Mouse (Mus musculus): ENCODE results near the gene Otop2.

Otop2 gene

DNA sequence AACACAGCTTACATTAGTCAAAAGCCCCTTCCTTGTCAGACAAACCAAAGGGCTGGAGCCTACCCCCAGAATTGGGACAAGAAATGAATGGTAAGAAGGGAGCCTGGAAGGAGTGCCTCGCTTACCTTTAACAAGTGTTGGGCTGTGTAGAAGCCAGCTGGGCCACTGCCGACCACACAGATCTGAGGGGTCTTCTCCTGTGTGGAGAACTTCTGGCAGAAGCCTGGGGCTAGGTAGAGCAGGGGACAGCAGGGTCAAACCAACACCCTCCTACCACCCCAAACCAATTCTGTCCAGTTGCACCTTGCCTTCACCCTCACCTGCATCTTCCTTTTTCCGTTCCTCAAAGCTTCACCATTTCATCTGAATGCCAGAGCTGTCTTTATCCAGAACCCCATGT, 31.0 kb upstream of the Otop2 start:
- no peak for DNase-seq (ENCODE audit: low spot score)

DNA sequence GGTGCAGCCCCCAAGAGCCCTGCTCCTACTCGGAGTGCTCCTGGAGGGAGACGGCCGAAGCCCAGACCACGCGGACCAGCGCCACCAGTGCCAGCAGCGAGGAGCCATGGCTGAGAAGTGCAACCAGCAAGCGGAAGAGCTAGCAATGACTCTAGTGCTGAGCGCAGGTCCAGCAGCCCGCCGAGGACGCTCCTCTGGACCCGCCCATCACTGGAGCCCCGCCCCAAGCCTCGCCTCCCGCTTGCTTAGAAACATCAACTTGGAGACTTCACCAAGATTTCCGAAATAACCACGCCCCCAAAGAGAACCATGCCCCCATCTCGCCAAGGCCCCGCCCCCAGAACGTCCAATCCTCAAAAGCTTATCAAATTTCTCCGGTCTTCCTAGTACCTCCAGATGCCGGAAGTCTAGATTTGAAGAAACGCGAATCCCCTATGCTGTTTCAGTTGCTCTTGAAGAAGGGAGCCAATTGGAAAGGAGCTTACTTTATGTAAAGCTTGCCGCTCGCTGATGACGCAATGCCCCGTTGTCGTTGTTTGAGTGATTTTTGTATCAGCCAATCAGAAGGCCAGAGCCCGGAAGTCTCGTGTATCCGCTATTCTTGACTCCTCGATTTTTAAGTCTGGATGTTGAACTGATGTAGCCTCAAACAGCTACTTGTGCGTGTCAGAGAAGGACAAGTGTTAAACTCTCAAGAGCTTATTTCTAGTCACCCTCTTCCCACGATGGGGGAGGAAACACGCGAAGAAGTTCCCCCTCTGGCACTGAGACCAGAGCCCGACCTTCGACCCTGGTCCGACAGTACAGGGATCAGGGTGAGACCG, 30.0 kb upstream of the Otop2 start, which contains the start of gene Fdxr:
Gene Fdxr, minus strand, starts transcription at position 271 of the 824 bp plus-strand sequence.
- peak; percentile 100 for DNase-seq (ENCODE audit: low spot score)

DNA sequence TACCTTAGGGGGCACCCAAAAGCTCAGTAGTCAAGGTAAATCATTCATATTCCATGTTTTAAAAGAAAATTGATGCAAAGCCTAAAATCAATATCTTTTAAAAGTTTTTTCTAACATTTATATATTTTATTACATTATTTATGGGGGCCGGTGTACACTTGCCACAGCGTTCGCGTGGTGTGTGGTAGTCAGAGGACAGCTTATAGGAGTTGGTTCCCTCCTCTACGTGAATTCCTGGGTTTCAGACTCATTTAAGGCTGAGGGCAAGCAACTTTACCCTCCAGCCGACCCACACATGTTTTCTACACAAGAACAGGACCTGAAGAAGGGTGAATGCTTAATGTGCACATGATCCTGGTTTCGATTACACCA, 29.4 kb upstream of the Otop2 start:
- DNase-seq (ENCODE audit: low spot score) = no peak

DNA sequence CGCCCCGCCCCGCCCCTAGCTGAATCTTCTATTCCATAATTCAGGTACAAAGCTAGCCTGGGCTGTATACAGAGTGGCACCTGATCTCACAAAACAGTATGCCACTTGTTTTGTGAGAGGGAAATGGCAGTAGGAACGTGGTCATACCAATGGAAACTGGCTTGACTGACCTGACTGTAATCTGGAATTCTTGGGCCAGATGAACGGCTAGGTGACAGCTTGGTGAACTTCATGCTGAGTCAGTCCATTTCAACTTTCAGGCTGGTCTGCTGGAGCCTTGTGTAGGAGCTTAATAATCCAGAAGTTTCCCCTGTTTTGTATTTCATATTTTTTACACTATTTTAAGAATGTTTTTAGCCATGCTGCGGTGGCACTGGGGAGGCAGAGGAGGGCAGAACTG, 28.8 kb upstream of the Otop2 start:
- DNase-seq (ENCODE audit: low spot score) = no peak

- DNase-seq (ENCODE audit: low spot score) = no peak
Observed at GRCm38 (mm10) chr11:115279726-115280125, 27.2 kb upstream of the Otop2 start.

DNA sequence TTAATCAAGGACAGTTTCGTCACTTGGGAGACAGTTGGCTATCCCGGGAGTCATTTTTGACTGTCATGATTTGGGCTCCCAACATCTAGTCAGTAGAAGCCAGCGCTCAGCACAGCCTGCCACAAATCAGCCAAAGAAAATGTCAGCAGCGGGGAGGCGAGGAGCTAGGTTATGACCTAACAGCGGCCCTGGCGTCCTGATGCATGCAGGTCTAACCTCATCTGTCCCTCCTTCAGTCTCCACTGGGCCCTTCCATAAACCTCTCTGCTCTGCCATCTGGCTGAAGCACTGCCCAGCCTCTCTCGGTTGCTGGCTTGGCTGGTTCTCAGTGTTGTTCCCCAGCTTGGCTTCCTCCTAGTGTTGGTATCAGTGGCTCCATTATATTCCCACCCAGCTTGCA, 24.7 kb upstream of the Otop2 start:
- DNase-seq (ENCODE audit: low spot score) = no peak

GRCm38 (mm10) chr11:115282723-115283485, 24.1 kb upstream of the Otop2 start:
- DNase-seq (ENCODE audit: low spot score) = no peak

- no peak for DNase-seq (ENCODE audit: low spot score)
Observed at GRCm38 (mm10) chr11:115283486-115283765, 23.5 kb upstream of the Otop2 start.

DNA sequence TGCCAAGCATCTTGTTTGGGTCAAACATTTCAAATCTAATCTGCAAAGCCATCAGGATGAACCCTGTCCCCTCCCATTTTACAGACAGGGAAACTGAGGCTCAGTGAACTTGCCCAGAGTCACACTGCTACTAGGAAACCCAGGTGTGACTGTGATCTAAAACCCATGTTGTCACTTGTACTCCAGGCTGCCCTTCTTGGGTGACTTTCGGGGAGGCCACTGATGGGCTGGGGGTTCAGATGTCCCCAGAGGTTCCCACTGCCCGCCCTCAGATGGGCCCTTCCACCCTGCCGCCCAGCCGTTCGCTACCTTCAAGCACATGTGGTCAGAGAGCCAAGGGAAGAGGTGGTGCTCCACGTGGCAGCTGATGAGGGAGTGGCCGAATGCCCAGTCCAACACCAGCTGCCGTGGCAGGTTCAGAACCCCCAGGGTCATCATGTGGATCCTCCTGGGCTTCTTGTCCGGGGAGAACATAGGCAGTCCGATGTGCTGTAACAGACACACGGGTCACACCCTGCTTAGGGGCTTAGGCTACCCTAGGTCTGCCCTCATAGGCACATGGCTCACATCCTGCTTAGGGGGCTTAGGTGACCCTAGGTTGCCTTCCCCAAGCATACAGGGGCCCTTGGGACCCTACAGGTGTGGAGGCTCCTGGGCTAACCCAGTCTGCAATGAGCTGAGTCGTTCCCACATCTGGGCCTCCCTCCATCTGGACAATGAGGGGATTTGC, 22.9 kb upstream of the Otop2 start:
- DNase-seq (ENCODE audit: low spot score) = no peak

DNA sequence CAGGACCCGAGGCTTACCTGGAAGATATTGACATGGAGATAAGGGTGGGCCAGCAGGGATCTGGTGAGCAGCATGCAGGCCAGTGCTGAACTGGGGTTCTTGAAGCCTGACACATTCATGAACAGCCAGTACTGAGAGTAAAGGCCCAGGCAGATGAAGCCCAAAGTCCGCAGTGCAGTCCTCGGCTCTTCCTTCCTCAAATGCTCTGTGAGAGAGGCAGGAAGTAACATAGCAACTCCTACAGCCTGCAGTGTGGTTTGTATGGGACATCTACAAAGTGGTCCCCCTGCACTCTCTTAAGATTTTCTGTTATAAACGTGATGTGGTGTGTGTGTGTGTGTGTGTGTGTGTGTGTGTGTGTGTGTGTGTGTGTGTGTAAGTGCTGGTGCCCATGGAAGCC, 21.7 kb upstream of the Otop2 start:
- DNase-seq (ENCODE audit: low spot score) = no peak

DNA sequence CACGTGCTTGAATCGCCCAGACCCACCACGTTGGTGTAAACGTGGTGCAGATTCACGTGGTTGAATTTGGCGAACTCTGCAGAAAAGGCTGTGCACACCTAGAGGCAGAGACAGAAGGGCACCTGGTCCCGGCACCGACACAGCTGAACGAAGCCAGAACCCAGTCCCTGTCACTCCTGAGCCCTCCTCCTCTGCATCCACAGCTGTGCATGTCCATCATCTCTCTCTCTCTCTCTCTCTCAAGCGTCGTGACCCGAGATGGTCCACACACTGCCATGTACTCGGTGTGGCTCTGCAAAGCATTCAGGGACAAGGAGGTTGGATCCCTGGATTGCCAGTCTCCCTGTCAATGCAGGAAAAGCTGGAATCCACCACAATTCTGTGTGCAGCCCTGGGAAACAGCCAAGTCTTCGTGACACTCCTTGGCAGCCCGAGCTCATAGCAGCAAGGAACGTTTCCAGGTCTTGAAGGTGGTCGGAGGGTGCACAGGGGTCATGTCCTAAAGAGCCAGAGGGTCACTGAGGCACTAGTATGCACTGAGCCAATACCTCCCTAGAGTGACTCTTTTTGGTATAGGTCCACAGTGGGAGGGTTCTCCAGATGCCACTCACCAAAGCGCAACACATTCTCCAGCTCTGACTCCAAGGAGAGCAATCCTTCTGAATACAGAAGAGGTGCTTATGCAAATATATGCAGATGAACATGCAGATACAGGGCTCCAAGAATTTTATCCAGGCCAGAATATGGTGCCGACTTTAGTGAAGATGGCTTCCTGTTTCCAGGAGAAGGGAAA, 20.6 kb upstream of the Otop2 start:
- DNase-seq (ENCODE audit: low spot score) = no peak

GRCm38 (mm10) chr11:115287386-115287785, 19.6 kb upstream of the Otop2 start:
- no peak for DNase-seq (ENCODE audit: low spot score)

DNA sequence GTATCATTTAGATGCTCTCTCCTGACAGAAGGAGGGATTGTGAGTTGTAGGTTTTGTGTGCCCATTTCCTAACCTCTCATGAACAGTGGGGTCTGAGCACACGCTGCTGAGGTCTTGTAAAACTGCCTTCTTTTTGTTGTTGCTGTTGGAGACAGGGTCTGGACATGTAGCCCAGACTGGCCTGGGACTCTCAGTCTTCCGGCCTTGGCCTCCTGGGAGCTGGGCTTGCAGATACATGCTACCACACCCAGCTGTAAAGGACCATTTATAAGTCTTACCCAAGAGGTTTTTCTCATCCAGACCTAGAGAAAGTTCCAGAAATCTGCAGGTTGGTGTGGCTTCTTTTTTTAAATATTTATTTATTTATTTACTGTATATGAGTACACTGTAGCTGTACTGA, 18.7 kb upstream of the Otop2 start:
- DNase-seq (ENCODE audit: low spot score) = no peak

- peak; percentile 72 for DNase-seq (ENCODE audit: low spot score)
Observed at GRCm38 (mm10) chr11:115289885-115290284, 17.1 kb upstream of the Otop2 start.

DNA sequence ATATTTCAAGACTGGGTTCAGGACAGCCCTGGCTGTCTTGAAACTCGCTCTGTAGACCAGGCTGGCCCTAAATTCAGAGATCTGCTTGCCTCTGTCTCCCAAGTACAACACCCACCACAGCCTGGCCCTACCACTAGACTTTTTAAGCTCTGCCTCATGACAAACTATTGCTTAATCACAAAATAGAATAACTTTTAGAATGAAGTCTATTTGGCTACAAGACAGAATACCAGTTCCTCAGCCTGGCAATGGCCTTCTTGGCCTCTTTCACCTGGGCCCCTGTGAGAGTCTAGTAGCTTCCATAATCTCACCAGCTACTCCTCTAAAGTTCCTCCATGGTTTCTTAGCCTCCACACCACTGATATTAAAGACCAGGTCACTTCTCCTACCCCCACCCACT, 16.6 kb upstream of the Otop2 start:
- DNase-seq (ENCODE audit: low spot score) = no peak

DNA sequence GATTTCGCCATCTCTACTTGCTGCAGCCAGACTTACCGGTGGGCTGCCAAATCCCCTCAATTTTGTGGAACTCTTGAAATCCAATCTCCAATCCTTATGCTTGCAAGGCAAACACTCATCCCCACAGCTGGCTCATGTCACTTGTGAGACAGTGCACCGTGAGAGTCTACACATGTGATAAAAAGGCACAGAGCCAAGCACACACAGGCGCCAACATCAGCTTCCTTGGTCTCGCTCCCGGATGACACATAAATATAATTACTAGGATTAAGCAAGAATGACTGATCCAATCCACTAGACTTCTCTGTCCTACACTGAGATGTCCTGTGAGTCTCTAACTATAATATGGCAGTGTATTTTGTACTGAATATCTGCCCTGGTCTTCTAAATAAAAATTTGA, 16.0 kb upstream of the Otop2 start:
- peak; percentile 67 for DNase-seq (ENCODE audit: low spot score)

DNA sequence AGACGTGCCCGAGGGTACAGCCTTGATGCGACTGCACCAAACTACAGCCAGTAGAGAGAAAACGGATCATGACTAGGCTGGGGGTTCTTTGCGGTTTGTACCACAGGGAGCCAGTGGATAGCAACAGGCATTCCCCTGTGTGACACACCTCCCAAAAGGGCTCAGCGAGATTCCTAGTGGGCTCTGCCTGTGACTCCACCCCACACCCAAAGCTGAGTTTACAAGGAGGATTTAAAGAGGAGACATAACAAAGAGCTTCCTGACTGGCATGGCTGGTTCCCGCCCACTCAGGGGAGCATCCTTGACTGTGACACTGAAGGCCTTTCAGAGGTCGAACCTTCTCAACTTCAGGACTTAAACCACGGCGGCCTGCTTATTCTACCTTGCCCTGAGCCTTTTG, 15.5 kb upstream of the Otop2 start:
- DNase-seq (ENCODE audit: low spot score) = no peak

DNA sequence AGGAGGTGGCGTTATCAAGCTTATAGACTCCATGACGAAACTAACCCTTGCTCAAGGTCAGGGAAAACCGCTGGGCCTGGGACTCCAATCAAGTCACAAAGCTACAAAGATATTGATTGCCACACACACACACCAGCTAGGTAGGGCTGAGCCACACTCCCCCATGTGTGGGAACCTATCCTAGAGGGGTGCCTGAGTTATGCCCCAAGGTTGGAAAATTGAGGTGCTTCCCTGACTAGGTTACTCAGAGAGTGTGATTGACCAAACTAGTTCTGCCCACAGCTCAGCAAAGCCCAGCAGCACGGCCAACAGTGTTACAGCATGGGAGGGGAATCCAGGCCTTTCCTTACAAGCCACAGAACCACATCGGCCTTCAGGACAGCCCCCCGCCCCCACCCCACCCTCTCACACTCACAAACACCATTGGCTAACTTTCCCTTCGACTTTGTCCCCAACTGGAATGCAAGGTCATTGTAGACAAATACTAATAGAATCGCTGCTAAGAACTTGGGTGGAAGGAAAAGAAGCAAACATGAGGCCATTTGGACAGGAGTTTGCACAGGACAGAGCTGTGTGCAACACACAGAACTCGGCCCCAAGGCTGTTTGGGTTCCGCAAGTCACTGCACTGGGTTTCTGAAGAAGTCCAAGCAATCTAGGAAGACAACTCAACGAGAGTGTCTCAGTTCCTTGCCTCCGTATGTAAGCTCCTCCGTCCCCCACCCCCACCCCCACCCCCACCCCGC, 14.2 kb upstream of the Otop2 start:
- DNase-seq (ENCODE audit: low spot score) = no peak

DNA sequence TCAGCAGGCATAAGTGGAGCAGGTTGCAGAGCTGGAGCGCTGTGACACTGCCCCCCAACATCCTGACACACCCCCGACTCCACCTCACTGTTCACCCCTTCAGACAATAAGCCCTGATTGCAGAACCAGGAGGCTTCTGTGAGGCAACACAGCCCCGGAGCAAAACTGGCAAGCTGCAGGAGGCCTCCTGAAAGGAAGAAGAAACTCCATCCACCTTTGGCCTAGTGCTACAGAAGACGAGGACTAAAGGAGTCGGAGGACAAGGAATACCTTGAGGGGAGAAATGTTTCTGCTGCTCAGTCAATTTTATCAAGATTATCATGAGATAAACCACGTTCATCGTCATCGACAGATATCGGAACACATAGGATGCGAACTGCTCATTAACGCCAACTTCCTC, 11.0 kb upstream of the Otop2 start:
- DNase-seq (ENCODE audit: low spot score) = no peak

DNA sequence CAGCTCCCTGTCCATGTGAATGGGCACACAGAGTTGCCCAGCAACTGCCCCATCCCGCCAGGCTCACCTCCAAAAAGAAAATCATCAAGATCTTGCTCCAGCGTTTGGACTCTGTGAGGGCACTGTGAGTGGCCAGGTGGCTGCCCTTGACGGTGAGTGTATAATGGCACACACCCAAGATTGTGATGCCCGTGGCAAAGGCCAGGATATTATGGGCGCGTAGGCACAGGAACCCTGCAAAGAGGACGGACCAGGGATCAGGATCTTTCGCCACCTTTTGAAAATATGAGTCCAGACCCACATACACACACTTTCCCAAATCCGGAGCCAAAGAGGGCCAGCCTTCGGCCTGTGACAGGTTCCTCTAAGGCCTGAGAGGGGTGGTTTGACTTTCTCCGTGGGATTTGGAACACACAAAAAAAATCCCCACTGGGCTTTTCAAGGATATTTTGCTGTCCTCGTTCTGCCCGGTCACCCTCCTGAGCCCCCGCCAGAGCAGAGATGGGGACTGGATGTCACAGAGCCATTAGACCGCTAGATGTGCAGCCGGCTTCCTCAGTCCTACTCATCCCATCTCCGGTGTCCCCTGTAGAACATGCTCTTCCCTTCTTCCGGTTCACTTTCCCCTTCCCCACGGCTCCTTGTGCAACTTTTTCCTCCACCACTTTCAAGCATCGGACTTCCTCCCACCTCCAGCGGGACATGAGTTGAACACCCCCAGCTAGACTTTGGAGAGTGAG, 10.3 kb upstream of the Otop2 start:
- DNase-seq (ENCODE audit: low spot score) = no peak

All from testis, postnatal 10 days (tissue).